Mouse (Mus musculus): ENCODE measurements around the gene Gja4. TPM values are rescaled to one million over a fixed set of nuclear protein-coding genes. Genes with fewer than 3 reads are reported as not detected.

Gene Gja4
- total RNA-seq (2021): 10 to 100 TPM; 12.7 to 16.1 TPM
- long read RNA-seq, experiment 1, transcript Gja4-201 (2 exons, 1,685 nt): major isoform, 25 of 29 reads
- long read RNA-seq, experiment 1, partial matches to known transcripts: 0 of 29 reads
- long read RNA-seq, experiment 1, other reads (novel, unspliced or antisense): 4 of 29 reads
- long read RNA-seq, experiment 2, transcript Gja4-201 (2 exons, 1,685 nt): major isoform, 21 of 24 reads
- long read RNA-seq, experiment 2, partial matches to known transcripts: 1 of 24 reads
- long read RNA-seq, experiment 2, other reads (novel, unspliced or antisense): 2 of 24 reads

GRCm38 (mm10) chr4:127313861-127314260, at the start of gene Gja4:
Gene Gja4 (minus strand): TSS chr4:127314039.
- DNase-seq: peak; percentile 74

- DNase-seq: no peak
Observed at GRCm38 (mm10) chr4:127363331-127363730, 49.5 kb upstream of the Gja4 start.

- no peak for DNase-seq
Observed at GRCm38 (mm10) chr4:127362520-127362919, 48.7 kb upstream of the Gja4 start.

- no peak for DNase-seq
Observed at GRCm38 (mm10) chr4:127358018-127358417, 44.2 kb upstream of the Gja4 start, which contains the start of gene Gjb5. Gene Gjb5 (minus strand): TSS chr4:127358181.

- DNase-seq: no peak
Observed at GRCm38 (mm10) chr4:127354506-127355485, 41.0 kb upstream of the Gja4 start.

GRCm38 (mm10) chr4:127353951-127354438, 40.2 kb upstream of the Gja4 start, which contains the start of gene Gjb4:
Gene Gjb4 (minus strand): TSS chr4:127354081.
- no peak for DNase-seq

- no peak for DNase-seq
Observed at GRCm38 (mm10) chr4:127352594-127352993, 38.8 kb upstream of the Gja4 start.

GRCm38 (mm10) chr4:127349560-127350300, 35.9 kb upstream of the Gja4 start:
- no peak for DNase-seq

GRCm38 (mm10) chr4:127345000-127345399, 31.2 kb upstream of the Gja4 start:
- no peak for DNase-seq

GRCm38 (mm10) chr4:127341372-127341771, 27.5 kb upstream of the Gja4 start:
- no peak for DNase-seq

- DNase-seq: no peak
Observed at GRCm38 (mm10) chr4:127337668-127338067, 23.8 kb upstream of the Gja4 start.

GRCm38 (mm10) chr4:127334870-127335504, 21.1 kb upstream of the Gja4 start:
- no peak for DNase-seq

GRCm38 (mm10) chr4:127331171-127331570, 17.3 kb upstream of the Gja4 start:
- DNase-seq: no peak

- no peak for DNase-seq
Observed at GRCm38 (mm10) chr4:127330181-127331100, 16.6 kb upstream of the Gja4 start, which contains the start of gene Gjb3. Gene Gjb3 (minus strand): TSS chr4:127330844.

- no peak for DNase-seq
Observed at GRCm38 (mm10) chr4:127329751-127330150, 15.9 kb upstream of the Gja4 start.

GRCm38 (mm10) chr4:127329046-127329445, 15.2 kb upstream of the Gja4 start:
- no peak for DNase-seq

- DNase-seq: no peak
Observed at GRCm38 (mm10) chr4:127328378-127328777, 14.5 kb upstream of the Gja4 start.

GRCm38 (mm10) chr4:127327749-127328148, 13.9 kb upstream of the Gja4 start:
- no peak for DNase-seq

GRCm38 (mm10) chr4:127327258-127327657, 13.4 kb upstream of the Gja4 start:
- no peak for DNase-seq

- no peak for DNase-seq
Observed at GRCm38 (mm10) chr4:127325276-127325675, 11.4 kb upstream of the Gja4 start.
